Mouse (Mus musculus) embryonic fibroblast, embryonic 13.5 days (primary cell): ENCODE data around the gene Kctd19.

Experiments used
- CTCF ChIP-seq: IDR thresholded peaks from 2 replicates; pipeline ENCODE4 v1.5.1; 2011; ENCODE audit warnings: mild to moderate bottlenecking, control low read depth, low read length, moderate library complexity, borderline replicate concordance; ENCODE audit not compliant: insufficient read depth
- POLR2A ChIP-seq: IDR thresholded peaks from 2 replicates; pipeline ENCODE4 v1.6.1; 2011; ENCODE audit warnings: low read depth, mild to moderate bottlenecking, control low read depth, low read length, moderate library complexity

- no peak for TF ChIP-seq CTCF
- no peak for TF ChIP-seq POLR2A
Observed at GRCm38 (mm10) chr8:105413391-105413790, at the start of gene Kctd19, which contains the start of gene Lrrc36.
